Mouse (Mus musculus): Measurements from ENCODE around the gene Glrp1. TPM values are rescaled to one million over a fixed set of nuclear protein-coding genes. Genes with fewer than 3 reads are reported as not detected.

Glrp1 gene
- total RNA-seq (2021) = not detected

DNA sequence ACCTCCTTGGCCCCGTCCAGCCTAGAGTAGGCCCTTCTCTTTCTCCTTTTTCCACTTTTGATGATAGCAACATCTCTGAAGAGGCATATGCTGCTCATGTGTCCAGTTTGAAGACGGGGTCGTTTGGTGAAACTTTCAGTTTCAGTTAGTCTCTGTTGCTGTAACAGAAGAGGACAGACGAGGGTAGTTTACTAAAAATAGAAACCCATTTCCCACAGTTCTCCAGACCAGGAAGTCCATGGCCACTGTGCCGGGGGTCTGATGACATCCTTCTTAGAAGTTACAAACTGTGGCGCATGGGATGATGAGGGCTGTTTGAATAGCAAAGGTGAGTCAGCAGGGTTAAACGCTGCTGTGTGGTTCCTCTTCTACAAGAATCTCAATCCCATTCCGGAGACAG is at the start of gene Glrp1:
TSS of gene Glrp1 (minus strand) at position 278 of the 400 bp plus-strand sequence.
- intact Hi-C loops (cut with DNase I) = no loop called here

DNA sequence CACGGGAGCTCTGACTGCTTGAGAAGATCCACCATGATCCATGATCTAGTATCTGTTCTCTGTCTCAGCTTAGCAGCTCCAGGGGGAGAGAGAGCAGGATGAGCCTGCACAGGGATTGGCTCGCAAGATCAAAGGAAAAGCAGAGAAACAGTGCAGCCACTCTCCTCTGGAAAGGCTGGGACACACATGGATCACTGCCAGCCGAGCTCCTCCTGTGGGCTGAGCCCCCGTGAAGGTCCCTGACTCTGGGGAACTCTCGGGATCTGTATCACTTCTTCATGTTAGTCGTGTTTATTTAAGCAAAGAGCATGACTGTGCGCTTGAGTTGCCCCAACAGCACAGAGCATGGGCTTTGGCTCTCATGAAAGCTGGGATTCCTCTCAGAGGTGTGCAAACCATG is 49.4 kb upstream of the Glrp1 start:
- DNase-seq = no peak
- intact Hi-C loops (cut with DNase I) = no loop called here

More for the DNA sequence above, at the start of gene Glrp1:
- DNase-seq = no peak

DNA sequence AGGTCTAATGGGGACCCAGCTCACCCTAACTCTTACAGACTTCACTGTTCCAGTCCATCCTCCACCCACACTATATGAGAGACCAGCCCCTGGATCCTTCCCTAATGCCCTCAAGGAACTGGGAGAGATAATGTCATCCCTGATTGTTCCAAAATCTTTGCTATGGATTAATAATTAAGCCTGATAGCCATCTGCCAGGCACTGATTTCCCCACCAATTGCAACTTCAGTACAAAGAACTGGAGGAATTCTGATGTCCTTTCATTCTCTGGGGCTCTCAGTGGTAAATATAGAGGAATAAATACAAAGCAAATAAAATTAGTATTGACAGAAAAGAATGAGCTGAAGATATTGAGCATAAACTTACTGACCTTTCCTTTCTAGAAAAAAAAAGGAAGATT is 48.9 kb upstream of the Glrp1 start:
- DNase-seq = no peak
- intact Hi-C loops (cut with DNase I) = no loop called here

DNA sequence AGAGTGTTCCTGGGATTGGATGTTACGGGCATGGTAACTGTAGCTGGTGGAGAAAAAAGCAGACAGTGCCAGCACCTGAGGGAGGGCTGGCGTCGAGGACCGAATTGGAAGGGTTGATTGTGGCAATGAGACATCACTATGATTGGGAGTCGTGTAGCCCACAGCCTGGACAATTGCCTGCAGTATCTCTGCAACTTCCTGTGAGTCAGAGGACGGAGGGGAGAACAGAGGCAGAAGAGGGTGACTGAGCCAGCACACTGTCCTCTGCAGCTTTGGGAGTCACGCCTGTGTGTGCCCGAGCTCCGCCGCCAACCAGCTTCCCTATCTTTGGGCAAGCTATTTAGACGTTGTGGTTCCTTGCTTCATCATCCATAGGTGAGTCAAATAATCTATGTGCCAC is 46.5 kb upstream of the Glrp1 start:
- intact Hi-C loops (cut with DNase I) = no loop called here
- DNase-seq = no peak

DNA sequence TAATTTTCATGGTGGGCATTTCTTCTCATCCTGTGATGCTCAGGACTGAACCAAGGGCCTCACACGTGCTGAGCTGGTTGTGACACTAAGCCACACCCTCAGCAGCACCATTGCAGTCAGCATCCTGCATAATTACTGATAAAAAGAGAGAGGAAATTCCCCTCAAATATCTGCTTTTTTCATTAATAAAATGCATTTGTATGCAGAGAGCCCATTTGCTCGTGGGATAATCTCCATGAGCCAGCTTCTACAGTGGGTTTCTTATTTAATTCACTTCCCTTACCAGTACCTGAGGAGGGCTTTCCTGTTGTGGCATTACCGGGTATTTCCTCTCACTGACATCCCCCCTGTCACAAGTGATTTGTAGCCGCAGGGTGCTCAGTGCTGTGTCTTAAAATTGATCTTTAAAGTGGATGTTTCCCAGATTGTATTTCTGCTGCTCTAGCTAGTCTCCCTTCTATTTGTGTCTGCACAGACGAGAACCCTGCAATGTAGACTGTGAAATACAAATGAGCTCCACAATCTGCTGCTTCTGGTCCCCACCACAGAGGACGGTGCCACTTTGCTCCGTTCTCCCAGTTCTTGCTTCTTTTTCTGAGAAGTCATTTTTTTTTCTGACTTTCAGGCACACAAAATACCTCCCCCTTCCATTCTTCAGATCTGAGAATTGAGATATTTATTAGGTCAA is 43.8 kb upstream of the Glrp1 start:
- no peak for DNase-seq

DNA sequence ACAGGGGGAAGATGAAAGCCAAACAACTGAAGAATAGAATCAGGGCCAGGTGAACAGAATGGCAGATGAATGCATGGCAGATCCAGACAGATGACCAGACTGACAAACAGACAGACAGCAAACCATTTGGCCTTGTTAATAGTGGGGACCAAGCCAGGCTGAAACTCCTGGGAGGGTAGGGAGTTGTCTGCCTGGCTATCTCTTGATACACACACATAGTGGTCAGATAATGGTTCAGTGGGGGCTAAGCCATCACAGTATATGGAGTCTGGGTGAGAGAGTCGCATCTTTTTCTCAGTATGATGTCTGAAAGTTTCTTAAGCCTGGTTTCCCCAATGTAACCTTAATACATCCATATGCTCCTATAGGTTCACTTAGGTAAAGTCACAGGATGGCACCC is 39.4 kb upstream of the Glrp1 start:
- DNase-seq = no peak
- intact Hi-C loops (cut with DNase I) = no loop called here

More for the DNA sequence above, 43.8 kb upstream of the Glrp1 start:
- intact Hi-C loops (cut with DNase I) = no loop called here

DNA sequence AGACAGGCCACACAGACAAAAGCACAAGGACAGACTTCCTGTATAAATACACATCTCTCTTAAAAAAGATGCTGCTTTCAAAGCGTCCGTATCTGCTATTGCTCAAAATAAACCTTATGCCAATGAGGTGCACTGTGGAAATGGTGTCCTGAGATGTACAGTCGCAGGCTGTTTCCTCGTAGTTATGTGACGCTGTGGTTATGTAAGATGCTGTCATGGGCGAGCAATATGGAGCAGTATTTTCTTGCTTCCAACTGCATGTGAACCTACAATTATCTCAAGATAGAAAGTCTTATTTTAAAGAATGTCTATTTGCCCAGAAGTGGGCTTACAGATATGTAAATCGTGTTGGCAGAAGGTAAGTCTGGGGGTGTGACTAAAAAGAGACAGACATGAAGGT is 37.3 kb upstream of the Glrp1 start:
- DNase-seq = no peak
- intact Hi-C loops (cut with DNase I) = no loop called here

DNA sequence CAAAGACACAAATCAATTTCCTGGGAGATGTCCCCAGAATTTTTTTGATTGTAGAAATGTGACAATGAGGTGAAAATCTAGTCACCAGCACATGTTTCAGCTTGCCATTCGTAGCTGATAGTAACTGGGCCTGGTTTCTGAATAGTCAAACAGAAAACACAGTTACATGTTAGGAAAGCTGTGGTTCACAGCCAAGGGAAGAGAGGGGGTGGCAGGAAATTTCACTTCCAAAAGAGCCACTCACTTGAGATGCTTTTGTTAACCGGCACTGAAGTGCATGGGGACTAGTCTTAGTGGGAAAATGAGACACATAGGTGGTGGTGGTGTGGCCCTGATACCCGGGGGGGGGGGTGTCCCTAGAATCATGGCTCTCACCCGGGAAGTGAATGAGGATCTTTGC is 33.7 kb upstream of the Glrp1 start:
- no peak for DNase-seq
- intact Hi-C loops (cut with DNase I) = no loop called here

DNA sequence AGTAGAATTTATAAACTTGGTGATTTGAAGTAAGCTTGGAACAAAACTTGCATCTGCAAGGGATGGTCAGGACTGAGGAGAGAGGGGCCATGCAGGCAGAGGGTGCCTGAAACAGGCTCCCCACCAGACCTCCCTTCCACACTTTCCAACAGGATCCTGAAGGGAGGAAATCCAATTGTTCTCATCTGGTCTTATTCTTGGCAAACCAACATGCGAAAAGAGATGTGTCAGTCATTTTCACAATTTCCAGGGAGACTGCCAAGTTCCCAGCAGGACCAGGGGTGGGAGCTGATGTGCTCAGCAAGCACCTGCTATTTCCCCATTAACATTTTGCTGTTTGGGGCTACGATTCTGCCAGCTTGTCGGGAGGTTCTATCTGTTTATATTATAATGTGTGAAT is 30.0 kb upstream of the Glrp1 start:
- no peak for DNase-seq
- intact Hi-C loops (cut with DNase I) = no loop called here

DNA sequence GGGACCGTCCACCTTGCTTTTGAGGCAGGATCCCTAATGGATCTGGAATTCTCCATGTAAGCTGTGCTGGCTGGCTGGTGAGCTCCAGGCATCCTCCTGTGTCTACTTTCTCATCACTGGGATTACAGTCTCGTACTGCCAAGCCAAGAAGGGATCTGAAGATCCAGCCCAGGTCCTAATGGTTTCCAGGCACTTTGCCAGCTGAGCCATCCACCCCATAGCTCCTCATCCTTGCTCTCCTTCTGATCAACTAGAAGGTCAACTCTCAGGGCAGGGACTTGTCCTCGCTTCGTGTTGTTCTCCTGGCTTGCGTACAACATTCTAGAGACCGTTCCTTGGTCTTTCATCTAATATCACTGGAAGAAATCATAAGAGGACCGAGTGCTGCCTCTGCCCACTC is 29.4 kb upstream of the Glrp1 start:
- no peak for DNase-seq
- intact Hi-C loops (cut with DNase I) = no loop called here

DNA sequence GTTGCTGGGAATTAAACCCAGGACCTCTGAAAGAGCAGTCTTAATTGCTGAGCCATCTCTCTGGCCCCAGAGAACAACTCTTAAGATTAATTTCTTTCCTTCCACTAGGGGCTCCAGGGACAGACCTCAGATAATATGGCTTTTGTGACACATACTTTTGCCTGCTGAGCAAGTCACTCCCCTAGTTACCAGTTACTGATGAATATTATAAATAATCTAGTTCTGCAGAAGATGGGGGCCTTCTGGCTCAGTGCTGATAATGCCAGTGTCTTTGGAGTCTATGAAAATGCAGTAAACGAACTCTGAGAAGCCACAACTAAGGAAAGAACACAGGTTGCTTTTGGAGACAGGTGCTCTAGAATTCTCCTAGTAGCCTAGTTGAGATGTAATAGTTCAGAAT is 26.4 kb upstream of the Glrp1 start:
- intact Hi-C loops (cut with DNase I) = no loop called here
- no peak for DNase-seq

DNA sequence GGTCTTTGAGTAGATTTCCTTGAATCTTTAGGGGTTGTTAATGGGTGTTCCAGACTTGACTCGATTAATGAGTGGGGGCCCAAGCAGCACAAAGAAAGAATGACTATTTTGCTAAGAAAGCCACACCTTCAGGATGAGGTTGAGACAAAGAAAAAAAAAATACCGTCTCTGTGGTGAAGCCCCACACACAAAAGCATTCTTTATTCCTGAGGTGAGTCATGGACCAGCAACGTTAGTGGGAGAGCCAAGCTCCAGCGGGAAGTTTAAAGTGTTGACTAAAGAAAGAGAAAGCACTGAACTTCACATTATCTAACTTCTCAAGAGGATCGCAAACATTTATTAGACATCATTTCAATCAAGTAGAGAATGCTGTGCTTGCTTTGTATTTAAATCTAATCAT is 24.2 kb upstream of the Glrp1 start:
- no peak for DNase-seq
- intact Hi-C loops (cut with DNase I) = no loop called here

DNA sequence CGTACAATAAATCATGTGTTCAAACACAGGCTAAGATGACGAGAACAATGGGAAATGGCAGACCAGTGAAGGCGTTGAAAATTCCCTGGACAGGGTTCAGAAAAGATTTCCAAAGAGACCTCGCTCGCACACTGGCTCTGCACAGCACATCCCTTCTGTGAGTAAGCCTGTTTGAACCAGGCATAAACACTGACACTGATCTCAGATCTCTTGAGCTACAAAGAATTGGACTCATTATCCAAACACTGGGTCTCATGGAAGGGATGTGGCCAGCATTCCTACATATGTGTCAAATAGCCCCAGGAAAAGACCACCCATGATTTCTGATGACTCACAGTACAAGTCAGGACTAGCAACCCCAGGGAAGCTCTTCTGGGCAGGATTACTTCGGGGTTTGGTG is 16.3 kb upstream of the Glrp1 start:
- intact Hi-C loops (cut with DNase I) = no loop called here
- DNase-seq = peak in 1 of 2 experiments; percentile 3

DNA sequence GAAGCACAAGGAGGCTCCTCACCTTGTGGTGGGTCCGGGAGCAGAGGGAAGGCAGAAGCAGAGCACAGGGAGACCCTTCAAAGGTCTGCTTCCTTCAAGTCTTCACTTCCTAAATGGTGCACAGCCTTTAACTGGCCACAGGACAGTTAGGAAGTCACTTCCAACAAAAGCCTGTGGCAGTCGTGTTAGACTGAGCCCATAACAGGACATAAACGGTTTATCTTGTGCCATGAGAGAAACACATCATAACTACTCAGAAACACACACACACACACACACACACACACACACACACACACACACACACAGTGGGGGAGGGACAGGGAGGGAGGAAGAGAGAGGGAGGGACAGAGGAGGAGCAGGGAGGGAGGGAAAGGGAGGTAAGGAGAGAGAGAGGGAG is 15.8 kb upstream of the Glrp1 start:
- intact Hi-C loops (cut with DNase I) = no loop called here

DNA sequence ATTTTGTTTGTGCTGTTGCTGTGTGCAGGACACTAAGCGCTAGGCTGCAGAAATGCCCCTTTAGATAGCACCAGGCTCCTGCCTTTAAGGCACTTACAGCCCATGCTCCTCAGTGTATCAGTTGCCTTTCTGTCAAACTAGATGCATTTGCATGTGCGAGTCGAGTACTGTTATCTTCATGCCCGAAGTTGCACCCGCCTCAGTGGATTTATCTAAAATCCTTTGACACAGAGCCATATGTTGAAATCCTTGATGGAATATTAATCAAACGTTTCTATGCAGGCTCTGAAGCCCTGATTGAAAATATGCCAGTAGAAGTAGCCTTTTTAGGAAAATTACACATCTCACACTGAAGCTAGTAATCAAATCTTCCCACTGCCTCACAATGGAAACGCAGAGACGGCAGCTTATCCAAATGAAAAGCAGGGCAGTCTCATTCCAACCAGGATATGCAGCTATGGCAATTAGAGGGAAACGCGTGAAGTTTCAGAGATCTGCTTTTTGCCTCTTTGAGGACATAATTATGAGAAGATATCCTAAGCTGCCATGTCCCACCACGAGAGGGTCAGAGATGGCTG is 11.4 kb upstream of the Glrp1 start:
- no peak for DNase-seq
- intact Hi-C loops (cut with DNase I) = no loop called here

More for the DNA sequence above, 15.8 kb upstream of the Glrp1 start:
- DNase-seq = no peak

DNA sequence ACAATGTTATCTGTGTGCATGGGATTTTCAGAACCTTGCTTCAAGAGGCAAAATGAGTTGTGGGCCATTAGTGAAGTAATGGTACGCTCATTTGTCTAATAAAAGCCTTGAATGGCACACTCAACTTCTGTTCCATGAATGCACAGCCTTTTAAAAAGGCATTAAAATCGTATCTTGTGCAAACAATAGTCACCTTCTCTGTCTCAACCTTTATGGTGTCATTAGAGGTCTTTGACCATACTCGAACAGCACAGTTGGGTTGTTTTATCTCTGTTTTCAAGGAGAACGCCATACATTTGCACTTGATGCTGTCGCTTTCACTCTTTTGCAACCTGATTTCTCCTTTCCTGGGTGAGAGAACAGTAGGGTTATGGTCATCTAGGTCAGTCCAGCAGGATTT is 3.7 kb upstream of the Glrp1 start:
- intact Hi-C loops (cut with DNase I) = no loop called here
- no peak for DNase-seq

DNA sequence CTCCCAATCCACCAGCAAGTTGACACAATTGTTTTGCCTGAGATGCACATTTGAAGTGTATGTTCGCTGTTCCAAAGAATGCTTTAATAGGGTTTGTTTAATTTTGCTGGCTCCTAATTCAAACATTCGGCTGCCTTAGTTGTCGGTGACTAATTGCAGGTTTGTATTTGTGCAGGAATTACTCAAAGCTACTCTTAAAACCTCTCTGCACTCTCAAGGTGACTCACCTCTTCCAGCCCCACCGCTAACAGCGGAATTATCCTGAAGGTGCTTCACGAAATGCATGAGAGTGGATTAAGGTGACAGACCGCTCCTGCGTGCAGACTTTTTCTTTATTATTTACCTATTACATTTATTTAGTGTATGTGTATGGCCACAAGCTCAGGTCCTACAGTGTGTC is 2.0 kb downstream of the Glrp1 start:
- no peak for DNase-seq
- intact Hi-C loops (cut with DNase I) = no loop called here

DNA sequence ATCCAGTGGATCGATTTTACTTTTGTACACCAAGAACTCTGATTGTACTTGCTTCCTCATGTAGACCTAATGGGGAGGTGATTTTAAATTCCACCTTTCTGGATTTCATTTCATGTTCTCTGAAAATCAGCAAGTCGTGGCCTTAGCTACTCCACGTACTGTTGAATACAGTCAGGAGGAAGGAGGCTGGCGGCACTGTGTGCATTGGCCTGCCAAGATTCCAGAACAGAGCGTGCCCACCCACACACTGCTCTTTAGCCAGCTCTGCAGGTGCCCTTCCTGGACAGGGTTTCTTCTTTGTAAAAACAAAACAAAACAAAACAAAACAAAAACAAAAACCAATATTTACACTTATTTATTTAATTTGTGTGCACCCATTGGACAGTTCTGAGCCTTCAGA is 2.7 kb downstream of the Glrp1 start:
- no peak for DNase-seq
- intact Hi-C loops (cut with DNase I) = no loop called here

DNA sequence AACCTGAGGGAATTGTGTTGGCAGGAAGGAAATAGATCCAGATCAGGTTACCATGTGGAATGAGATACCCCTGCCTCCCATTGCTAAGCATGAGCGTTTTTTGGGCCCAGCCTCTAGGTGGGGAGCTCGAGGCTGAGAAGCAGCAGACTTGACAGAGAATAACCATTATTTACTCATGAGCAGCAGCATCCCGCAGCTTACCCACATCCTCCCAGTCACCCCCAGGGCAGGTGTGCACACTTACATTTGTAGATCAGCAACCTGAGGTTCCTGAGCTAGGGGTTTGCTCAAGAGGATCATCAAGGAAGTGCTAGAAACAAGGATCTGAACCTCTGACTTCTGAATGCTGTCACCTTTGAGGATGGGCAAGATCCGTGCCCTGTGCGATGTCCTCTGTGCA is 3.5 kb downstream of the Glrp1 start:
- no peak for DNase-seq
- intact Hi-C loops (cut with DNase I) = no loop called here

DNA sequence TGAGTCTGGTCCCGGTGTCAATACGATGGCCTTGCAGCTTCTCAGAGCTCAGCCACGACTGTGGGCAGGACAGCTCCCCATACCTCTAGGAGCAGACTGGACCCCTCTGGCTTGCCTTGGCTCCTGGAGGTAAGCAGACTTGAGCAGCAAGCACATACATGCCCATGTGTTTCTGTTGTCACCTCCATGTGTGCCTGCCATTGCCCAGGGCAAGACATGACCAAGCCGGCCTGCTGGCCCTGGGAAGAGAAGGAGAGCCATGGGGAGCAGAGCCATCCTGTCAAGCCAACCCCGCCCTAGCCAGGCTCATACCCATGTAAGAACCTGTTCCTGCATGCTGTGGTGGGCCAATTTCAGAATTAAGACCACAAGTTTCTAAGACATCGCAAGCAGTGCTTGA is 4.2 kb downstream of the Glrp1 start:
- DNase-seq = no peak
- intact Hi-C loops (cut with DNase I) = no loop called here

DNA sequence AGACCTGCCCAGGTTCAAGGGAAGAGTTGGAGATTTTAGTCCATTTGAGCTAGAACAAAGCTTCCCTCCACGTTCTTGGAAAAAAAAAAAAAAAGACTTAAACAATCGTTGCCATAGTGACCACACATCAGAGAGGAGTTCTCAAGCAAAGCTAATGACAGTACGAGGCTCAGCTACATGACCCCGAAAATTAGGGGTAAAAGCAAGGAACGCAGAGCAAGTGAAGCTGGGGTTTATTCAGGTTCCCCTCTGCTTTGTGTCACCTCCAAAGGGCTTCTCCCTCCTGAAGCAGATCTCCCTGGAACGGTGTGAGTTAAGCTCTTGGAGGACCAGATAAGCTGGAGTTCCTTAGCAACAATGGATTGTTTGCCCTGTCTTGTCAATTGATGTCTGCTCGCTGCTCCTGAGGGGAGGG is 5.3 kb downstream of the Glrp1 start:
- no peak for DNase-seq
- intact Hi-C loops (cut with DNase I) = no loop called here

DNA sequence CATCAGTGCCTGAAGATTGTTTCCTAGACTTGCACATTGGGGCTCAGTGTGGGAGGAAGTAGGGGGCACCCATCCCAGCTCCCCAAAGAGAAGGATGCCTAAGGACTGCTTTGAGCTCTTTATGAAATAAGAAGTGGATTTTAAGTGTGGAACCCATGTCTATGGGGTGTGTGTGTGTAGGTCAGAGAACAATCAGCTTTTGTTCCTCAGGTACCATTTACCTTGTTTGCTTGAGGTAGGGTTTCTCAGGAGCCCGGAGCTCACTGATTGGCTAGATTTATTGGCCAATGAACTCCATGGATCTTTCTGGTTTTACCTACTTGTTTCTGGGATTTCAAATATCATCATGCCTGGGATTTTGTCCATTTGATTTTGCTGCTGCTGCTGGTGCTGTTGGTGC is 7.0 kb downstream of the Glrp1 start:
- intact Hi-C loops (cut with DNase I) = no loop called here
- DNase-seq = no peak

DNA sequence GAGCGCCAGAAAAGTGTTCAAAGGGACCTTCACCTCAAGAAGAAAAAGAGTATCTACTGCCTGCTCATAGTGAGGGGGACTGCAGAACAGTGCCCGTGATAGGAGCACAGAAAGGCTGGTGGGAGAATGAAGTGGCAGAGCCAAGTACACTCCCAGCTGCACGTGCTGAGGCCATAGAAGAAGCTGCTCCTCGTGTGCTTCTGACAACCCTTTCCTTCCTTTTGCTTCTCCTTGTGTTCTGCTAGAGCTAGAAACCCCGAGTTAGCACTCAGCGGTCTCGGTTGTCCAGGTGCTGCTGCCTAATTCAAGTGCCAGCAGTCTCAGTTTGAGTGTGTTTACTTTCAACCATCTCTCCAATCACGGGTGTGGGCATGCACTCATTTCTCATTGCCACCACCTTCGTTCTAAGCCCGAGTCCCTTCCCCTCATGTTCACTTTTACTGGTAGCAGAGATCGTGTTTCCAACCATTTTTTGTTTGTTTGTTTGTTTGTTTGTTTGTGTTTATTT is 10.6 kb downstream of the Glrp1 start:
- DNase-seq = no peak
- intact Hi-C loops (cut with DNase I) = no loop called here
